Mouse (Mus musculus): ENCODE results near the gene Pak6.

GRCm38 (mm10) chr2:118687791-118688190, 24.7 kb downstream of the Pak6 start:
- no peak for TF ChIP-seq EP300 (IDR thresholded peaks at IDR 0.05; ENCODE audit: low read length)
- TF ChIP-seq MAX (IDR thresholded peaks at IDR 0.05; ENCODE audit: low read length): no peak
- TF ChIP-seq RAD21 (IDR thresholded peaks at IDR 0.05; ENCODE audit: low read depth, low read length): no peak
- TF ChIP-seq POLR2AphosphoS2 (IDR thresholded peaks at IDR 0.05; ENCODE audit: low read depth, low read length): no peak
